Mouse (Mus musculus) heart, adult 2 months (tissue): Measurements from ENCODE around the gene Zfp248. TPM values are rescaled to one million over a fixed set of nuclear protein-coding genes. Genes with fewer than 3 reads are reported as not detected.

Experiments used
- DNase-seq, 2 experiments: peaks; one replicate each; pipeline ENCODE4 v3.0.0; 2021
- H3K27ac ChIP-seq: fragments of 200-600 bp; 2 replicates; pipeline ENCODE4 v1.8.1; 2022
- H3K27me3 ChIP-seq: fragments of 200-500 bp; 2 replicates; pipeline ENCODE4 v1.6.1; 2012; ENCODE audit warnings: mild to moderate bottlenecking, low read length, inconsistent platforms, mixed read lengths; ENCODE audit not compliant: control insufficient read depth, insufficient read depth
- H3K36me3 ChIP-seq: fragments of 200-500 bp; 2 replicates; pipeline ENCODE4 v1.6.1; 2012; ENCODE audit warnings: low read length, inconsistent platforms; ENCODE audit not compliant: control insufficient read depth, insufficient read depth
- H3K4me1 ChIP-seq: fragments of 200-500 bp; 2 replicates; pipeline ENCODE4 v1.6.1; 2011; ENCODE audit warnings: low read length; ENCODE audit not compliant: control insufficient read depth, insufficient read depth
- H3K4me3 ChIP-seq: fragments of 200-600 bp; 2 replicates; pipeline ENCODE4 v1.8.1; 2022
- H3K79me2 ChIP-seq: fragments of 200-500 bp; replicated peaks from 2 replicates; pipeline ENCODE4 v1.6.1; 2012; ENCODE audit warnings: mild to moderate bottlenecking, inconsistent platforms, low read length, moderate library complexity, mixed read lengths; ENCODE audit not compliant: control insufficient read depth, insufficient read depth
- H3K9ac ChIP-seq: fragments of 200-500 bp; 2 replicates; pipeline ENCODE4 v1.6.1; 2012; ENCODE audit warnings: low read depth, mild to moderate bottlenecking, control low read depth, inconsistent platforms, low read length, mixed read lengths
- CTCF ChIP-seq: fragments of 200-600 bp; IDR thresholded peaks from 2 replicates; pipeline ENCODE4 v1.8.1; 2022; ENCODE audit warnings: antibody characterized with exemption, mild to moderate bottlenecking, moderate library complexity
- EP300 ChIP-seq: fragments of 200-500 bp; IDR thresholded peaks from 2 replicates; pipeline ENCODE4 v1.6.1; 2011; ENCODE audit warnings: low read depth, low read length, control low read depth; ENCODE audit not compliant: insufficient read depth
- POLR2A ChIP-seq: fragments of 200-500 bp; IDR thresholded peaks from 2 replicates; pipeline ENCODE4 v1.6.1; 2011; ENCODE audit warnings: mild to moderate bottlenecking, low read depth, low read length, control low read depth; ENCODE audit not compliant: insufficient read depth
- WGBS: fragments of 180-500 bp; shearing (Covaris S2); methylation state at CpG from one replicate; pipeline ENCODE4 v1.1.7; 2018; 5-methylcytosine and 5-hydroxymethylcytosine counted together
- intact Hi-C: fragments of 180-260 bp; cut with DNase I; formaldehyde crosslinking; loops from one replicate; pipeline ENCODE4 v1.15.1; 2025
- polyA plus RNA-seq: library from polyadenylated mRNA; depleted of rRNA; stranded (reverse); fragments of >200 nt; gene quantifications from 2 replicates; pipeline ENCODE4 v1.2.3, GENCODE M21; 2012
- total RNA-seq, 2 experiments: library from RNA; stranded (reverse); gene quantifications; 2 replicates each; pipeline ENCODE4 v1.2.3; 2021

Gene Zfp248
- total and polyA plus RNA-seq, 3 experiments, result 0.92 to 1.8 (median 1.6) TPM

DNA sequence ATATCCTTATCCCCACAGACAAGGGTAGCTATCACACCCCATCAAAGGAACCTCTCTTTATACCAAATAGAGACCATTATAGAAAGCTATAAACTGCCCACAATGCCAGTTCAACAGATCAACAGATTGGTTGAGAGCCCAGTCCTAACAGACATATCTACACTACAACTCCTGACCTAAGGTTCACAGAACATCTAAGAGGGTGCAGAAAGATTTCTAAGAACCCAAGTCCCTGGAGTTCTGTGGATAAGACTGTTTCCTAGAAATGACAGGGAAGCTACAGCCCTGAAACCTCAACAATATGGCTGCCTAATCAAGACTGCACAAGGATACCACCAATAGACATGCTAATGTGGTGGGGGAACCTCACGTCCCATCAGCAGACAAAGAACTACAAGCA, 44.9 kb downstream of the Zfp248 start:
- no peak for TF ChIP-seq POLR2A
- no peak for TF ChIP-seq CTCF
- TF ChIP-seq EP300, result no peak
- Histone ChIP-seq H3K27ac (no peak overlapping the region), H3K27me3 (no peaks in the 10 kb centered on the region), H3K36me3 (peaks cover 3% of the 10 kb centered on the region; the same call in 1 of the 2 replicates), H3K79me2 (peaks cover 2% of the 10 kb centered on the region; the same call in 1 of the 2 replicates), H3K4me3 (no peak overlapping the region), H3K9ac (no peak overlapping the region), H3K4me1 (no peaks in the 10 kb centered on the region)
- no peak for DNase-seq
- WGBS, result 97% methylated on average over 1 of the region's 1 CpGs
- intact Hi-C loops, result no loop called here

GRCm38 (mm10) chr6:118408510-118408909, 46.8 kb downstream of the Zfp248 start:
- Histone ChIP-seq H3K79me2 (peaks cover 2% of the 10 kb centered on the region; the same call in 1 of the 2 replicates), H3K36me3 (peaks cover 3% of the 10 kb centered on the region; the same call in 1 of the 2 replicates), H3K27me3 (no peaks in the 10 kb centered on the region), H3K27ac (no peak overlapping the region), H3K4me1 (no peaks in the 10 kb centered on the region), H3K9ac (no peak overlapping the region), H3K4me3 (no peak overlapping the region)
- intact Hi-C loops, result no loop called here
- no peak for TF ChIP-seq POLR2A
- TF ChIP-seq EP300, result no peak
- no peak for TF ChIP-seq CTCF
- WGBS, result 94% methylated on average over 5 of the region's 5 CpGs
- DNase-seq, result no peak

DNA sequence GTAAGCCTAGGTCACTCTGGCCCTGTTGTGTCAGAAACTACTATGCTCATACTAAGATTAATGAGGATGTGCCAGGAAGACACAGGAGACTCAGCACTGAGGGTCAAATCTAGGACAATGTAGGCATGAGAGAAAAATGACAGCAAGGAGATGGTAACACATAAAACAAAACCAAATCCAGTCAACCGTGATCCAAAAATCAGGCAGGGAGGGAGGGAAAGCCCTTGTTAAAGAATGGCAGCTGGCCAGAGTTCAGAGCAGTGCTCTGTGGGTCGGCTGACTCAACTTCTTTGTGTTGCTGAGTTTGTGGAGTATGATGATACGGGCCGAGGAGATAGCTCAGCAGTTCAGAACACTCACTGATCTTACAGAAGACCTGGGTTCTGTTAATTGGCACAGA, 48.9 kb downstream of the Zfp248 start:
- no peak overlapping the region for H3K27ac ChIP-seq
- no peak for DNase-seq
- no peak overlapping the region for H3K4me3 ChIP-seq
- 52% methylated on average over 4 of the region's 4 CpGs for WGBS
- no peaks in the 10 kb centered on the region for H3K27me3 ChIP-seq
- H3K36me3 ChIP-seq, result peaks cover 7% of the 10 kb centered on the region
- no peaks in the 10 kb centered on the region for H3K79me2 ChIP-seq
- H3K4me1 ChIP-seq, result no peaks in the 10 kb centered on the region
- TF ChIP-seq CTCF (no peak), EP300 (no peak), POLR2A (no peak)
- intact Hi-C loops, result no loop called here
- no peak overlapping the region for H3K9ac ChIP-seq

GRCm38 (mm10) chr6:118390746-118391145, 64.6 kb downstream of the Zfp248 start:
- intact Hi-C loops, result no loop called here
- Histone ChIP-seq H3K9ac (no peak overlapping the region), H3K36me3 (peaks cover 4% of the 10 kb centered on the region), H3K27ac (no peak overlapping the region), H3K27me3 (no peaks in the 10 kb centered on the region), H3K4me1 (no peaks in the 10 kb centered on the region), H3K4me3 (no peak overlapping the region), H3K79me2 (no peaks in the 10 kb centered on the region)
- TF ChIP-seq POLR2A, result no peak
- TF ChIP-seq CTCF, result no peak
- no peak for TF ChIP-seq EP300
- DNase-seq, result no peak

DNA sequence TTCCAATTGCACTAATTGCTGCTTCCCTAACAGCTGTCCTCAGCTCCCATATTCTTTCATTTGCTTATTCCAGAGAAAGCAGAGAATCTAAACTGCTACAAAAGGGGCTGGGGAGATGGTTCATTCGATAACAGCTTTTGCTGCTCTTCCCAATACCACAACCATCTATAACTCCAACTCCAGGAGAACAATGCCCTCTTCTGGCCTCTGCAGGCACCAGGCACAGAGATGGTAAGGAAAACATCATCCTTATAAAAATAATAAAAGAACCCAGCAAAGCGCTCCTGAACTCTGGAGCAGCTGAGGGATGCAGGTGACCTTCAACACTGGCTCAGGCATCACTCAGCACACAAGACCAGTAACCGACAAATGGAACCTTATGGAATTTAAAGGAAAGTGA, 69.4 kb downstream of the Zfp248 start:
- Histone ChIP-seq H3K27me3 (no peaks in the 10 kb centered on the region), H3K36me3 (peaks cover 2% of the 10 kb centered on the region), H3K4me3 (no peak overlapping the region), H3K9ac (no peak overlapping the region), H3K27ac (no peak overlapping the region), H3K4me1 (no peaks in the 10 kb centered on the region), H3K79me2 (no peaks in the 10 kb centered on the region)
- intact Hi-C loops, result no loop called here
- 90% methylated on average over 3 of the region's 3 CpGs for WGBS
- TF ChIP-seq CTCF, result peak; percentile 21; the same call in 1 of the 2 replicates
- no peak for TF ChIP-seq EP300
- no peak for TF ChIP-seq POLR2A
- DNase-seq, result no peak

DNA sequence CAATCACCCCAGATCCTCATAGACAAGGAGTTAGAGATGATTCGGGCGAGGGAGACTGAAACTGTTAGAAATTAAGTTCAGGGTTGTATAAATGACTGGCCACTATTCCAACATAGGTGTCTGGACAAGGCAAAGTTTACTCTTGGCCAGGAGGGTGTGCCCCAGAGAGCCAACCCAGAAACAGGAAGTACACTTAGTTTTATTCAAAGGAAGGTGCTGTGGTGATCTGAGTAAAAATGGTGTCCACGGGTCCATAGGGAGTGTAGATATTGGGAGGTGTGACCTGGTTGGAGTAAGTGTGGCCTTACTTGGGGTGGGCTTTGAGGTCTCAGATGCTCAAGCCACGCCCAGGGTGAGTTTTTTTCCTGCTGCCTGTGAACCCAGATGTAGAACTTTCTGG, 74.1 kb downstream of the Zfp248 start:
- H3K4me3 ChIP-seq, result no peak overlapping the region
- WGBS, result 81% methylated on average over 4 of the region's 4 CpGs
- TF ChIP-seq EP300, result no peak
- TF ChIP-seq CTCF, result no peak
- no peak for TF ChIP-seq POLR2A

More for the DNA sequence above, 74.1 kb downstream of the Zfp248 start:
- Histone ChIP-seq H3K27ac (no peak overlapping the region), H3K36me3 (no peaks in the 10 kb centered on the region), H3K4me1 (peaks cover 1% of the 10 kb centered on the region; the same call in 1 of the 2 replicates), H3K79me2 (no peaks in the 10 kb centered on the region), H3K9ac (no peak overlapping the region), H3K27me3 (no peaks in the 10 kb centered on the region)
- DNase-seq, result no peak
- intact Hi-C loops, result no loop called here
